14 mouse cellular contexts compared by ENCODE assay signal in the genomic region with DNA sequence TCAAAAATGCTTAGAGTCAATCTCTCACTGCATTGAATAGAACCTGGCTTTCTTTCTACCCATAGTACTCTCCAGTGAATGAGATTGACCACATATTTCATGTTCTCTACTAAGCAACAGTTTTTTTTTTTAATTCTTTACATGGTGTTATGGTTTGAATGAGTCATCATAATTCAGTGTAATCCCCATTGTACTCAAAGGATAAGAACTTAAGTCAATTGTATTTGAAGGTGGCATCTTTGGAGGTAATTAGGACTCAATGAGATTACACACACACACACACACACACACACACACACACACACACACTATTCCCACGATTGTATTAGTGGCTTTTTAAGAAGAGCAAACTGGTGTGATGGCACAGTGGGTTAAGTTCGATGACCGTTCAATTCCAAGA. TPM values are rescaled to one million over a fixed set of nuclear protein-coding genes. Genes with fewer than 3 reads are reported as not detected.
A peak's percentile ranks its signal among the peaks of the same experiment; 100 is the strongest.
DNase-seq lines count a peak whose midpoint lies in the region; ATAC-seq and TF ChIP-seq lines count a peak whose summit lies in the region.
"Had no signal": no experiment of that assay in that cellular context is flagged by ENCODE, and none has a peak within 500 bp of the region (broad histone marks: within the 10 kb centered on the region; RNA-seq: fewer than 3 reads in every experiment).

No protein-coding gene starts in this region.

- WGBS in heart, embryonic 15.5 days: 69% methylated on average over 3 of the region's 3 CpGs
- WGBS in liver, embryonic 11.5 days: 68% methylated on average over 3 of the region's 3 CpGs
- 33% methylated on average over 3 of the region's 3 CpGs for WGBS in liver, embryonic 15.5 days (ENCODE audit: insufficient replicate concordance)

- DNase-seq in heart, postnatal 4 days: no peak
- no peak for DNase-seq in liver, embryonic 11.5 days (ENCODE audit: low spot score)
- no peak for DNase-seq in liver
- DNase-seq in left cerebral cortex, postnatal 25 days (ENCODE audit: low spot score in 2 of 2): no peak
- DNase-seq: B cell, adult 2 months; cerebellum, adult 9-11 months; gastrocnemius, postnatal 10 days; right cerebral cortex, postnatal 14 days; thymus, postnatal 36 days had no signal

- intact Hi-C loops in left cerebral cortex, postnatal 25 days (cut with DNase I): no loop called here

- no peak overlapping the region for H3K27ac ChIP-seq in heart, embryonic 15.5 days
- H3K27ac ChIP-seq in liver, embryonic 11.5 days (ENCODE audit: low read depth, low read length): no peak overlapping the region
- 0 out of 2 replicates have a peak overlapping the region, but pooled peaks have one; percentile 69 for H3K27ac ChIP-seq in ES-Bruce4 (ENCODE audit: insufficient read depth, low read length)
- H3K27ac ChIP-seq in liver, embryonic 15.5 days (replicated peaks): no peak overlapping the region
- H3K27ac ChIP-seq: embryonic facial prominence, embryonic 15.5 days; neural tube, embryonic 12.5 days had no signal

- no peaks in the 10 kb centered on the region for H3K9me3 ChIP-seq in heart, embryonic 15.5 days (replicated peaks)
- H3K9me3 ChIP-seq in liver, embryonic 11.5 days (ENCODE audit: control insufficient read depth, low read length): no peaks in the 10 kb centered on the region
- no peaks in the 10 kb centered on the region for H3K9me3 ChIP-seq in ES-Bruce4 (replicated peaks; ENCODE audit: control insufficient read depth, insufficient read depth, low read length, poor library complexity, severe bottlenecking)
- no peaks in the 10 kb centered on the region for H3K9me3 ChIP-seq in liver, embryonic 15.5 days (replicated peaks)
- H3K9me3 ChIP-seq: embryonic facial prominence, embryonic 15.5 days; neural tube, embryonic 12.5 days had no signal

- peak overlapping the region; percentile 60 for H3K4me2 ChIP-seq in heart, embryonic 15.5 days
- H3K4me2 ChIP-seq in liver, embryonic 11.5 days: peak overlapping the region; percentile 62
- peak overlapping the region; percentile 55 for H3K4me2 ChIP-seq in liver, embryonic 15.5 days

- no peak for TF ChIP-seq CTCF in ES-Bruce4 (IDR thresholded peaks at IDR 0.05; ENCODE audit: low read depth, low read length)

- peaks cover 12% of the 10 kb centered on the region; the same call in 1 of the 2 replicates for H3K4me1 ChIP-seq in heart, embryonic 15.5 days (replicated peaks)
- peaks cover 2% of the 10 kb centered on the region; the same call in 1 of the 2 replicates for H3K4me1 ChIP-seq in liver, embryonic 11.5 days (replicated peaks; ENCODE audit: control insufficient read depth, insufficient read depth, low read length)
- peaks cover 2% of the 10 kb centered on the region for H3K4me1 ChIP-seq in ES-Bruce4 (ENCODE audit: control insufficient read depth, insufficient read depth, low read length)
- H3K4me1 ChIP-seq in liver, embryonic 15.5 days (replicated peaks): peaks cover 14% of the 10 kb centered on the region; the same call in 1 of the 2 replicates
- H3K4me1 ChIP-seq: embryonic facial prominence, embryonic 15.5 days; neural tube, embryonic 12.5 days had no signal

- H3K4me3 ChIP-seq in heart, embryonic 15.5 days: no peak overlapping the region
- no peak overlapping the region for H3K4me3 ChIP-seq in liver, embryonic 11.5 days (ENCODE audit: low read depth, low read length)
- H3K4me3 ChIP-seq in ES-Bruce4 (ENCODE audit: low read depth, low read length): no peak overlapping the region
- H3K4me3 ChIP-seq in liver, embryonic 15.5 days (replicated peaks): no peak overlapping the region

- H3K9ac ChIP-seq in heart, embryonic 15.5 days: no peak overlapping the region
- H3K9ac ChIP-seq in liver, embryonic 11.5 days (ENCODE audit: low read depth, low read length): no peak overlapping the region
- peak overlapping the region; percentile 77 for H3K9ac ChIP-seq in ES-Bruce4 (ENCODE audit: low read depth, poor library complexity, severe bottlenecking)
- no peak overlapping the region for H3K9ac ChIP-seq in liver, embryonic 15.5 days
- H3K9ac ChIP-seq: embryonic facial prominence, embryonic 15.5 days; neural tube, embryonic 12.5 days had no signal

- no peak for ATAC-seq in heart, embryonic 15.5 days (replicated peaks; ENCODE audit: insufficient number of reproducible peaks, insufficient read depth, low FRiP score, low read depth)
- no peak for ATAC-seq in liver, embryonic 11.5 days (replicated peaks; ENCODE audit: low FRiP score)
- no peak for ATAC-seq in liver, embryonic 15.5 days (ENCODE audit: insufficient read depth)

- no peak for TF ChIP-seq EP300 in ES-Bruce4 (IDR thresholded peaks at IDR 0.05; ENCODE audit: insufficient read depth, low read depth, low read length)

- no peaks in the 10 kb centered on the region for H3K27me3 ChIP-seq in heart, embryonic 15.5 days
- H3K27me3 ChIP-seq in liver, embryonic 11.5 days (replicated peaks; ENCODE audit: control insufficient read depth, insufficient read depth, low read length): no peaks in the 10 kb centered on the region
- H3K27me3 ChIP-seq in ES-Bruce4 (ENCODE audit: control insufficient read depth, insufficient read depth, low read length, poor library complexity, severe bottlenecking): no peaks in the 10 kb centered on the region
- no peaks in the 10 kb centered on the region for H3K27me3 ChIP-seq in liver, embryonic 15.5 days
- H3K27me3 ChIP-seq: embryonic facial prominence, embryonic 15.5 days; neural tube, embryonic 12.5 days had no signal

- TF ChIP-seq POLR2A in ES-Bruce4 (IDR thresholded peaks at IDR 0.05; ENCODE audit: insufficient read depth, low read length): no peak

- no peaks in the 10 kb centered on the region for H3K36me3 ChIP-seq in heart, embryonic 15.5 days
- no peaks in the 10 kb centered on the region for H3K36me3 ChIP-seq in liver, embryonic 11.5 days (ENCODE audit: control insufficient read depth, insufficient read depth, low read length)
- H3K36me3 ChIP-seq in ES-Bruce4 (ENCODE audit: control insufficient read depth, insufficient read depth, low read length, poor library complexity, severe bottlenecking): no peaks in the 10 kb centered on the region
- no peaks in the 10 kb centered on the region for H3K36me3 ChIP-seq in liver, embryonic 15.5 days (replicated peaks)
- H3K36me3 ChIP-seq: embryonic facial prominence, embryonic 15.5 days; neural tube, embryonic 12.5 days had no signal

RNA-seq across cellular contexts. Expression of gene Fnbp1l, which starts 9.4 kb away (rescaled TPM):
- polyA plus RNA-seq in heart, embryonic 15.5 days (2015; fragmentation: Nextera tagmentation; extraction: Ambion mirVana): 24.1 and 25.5 TPM in 2 replicates
- total RNA-seq in heart, postnatal 4 days (2021): 10 to 100 TPM; 63.6 to 64.1 TPM
- 16.6 and 17.5 TPM in 2 replicates for polyA plus RNA-seq in liver, embryonic 11.5 days (2014; fragmentation: Nextera tagmentation; extraction: Ambion mirVana)
- polyA plus RNA-seq in ES-Bruce4 (2011; ENCODE audit: insufficient read depth, insufficient read length, low read depth, missing spikeins): 113 and 119 TPM in 2 replicates
- 3.5 and 4.3 TPM in 2 replicates for polyA plus RNA-seq in liver, embryonic 15.5 days (2015; fragmentation: Nextera tagmentation; extraction: Ambion mirVana)
- 100 to 1,000 TPM; 110 to 118 TPM for total RNA-seq in left cerebral cortex, postnatal 25 days (2021)
